Mouse (Mus musculus) layer of hippocampus, postnatal 25 days (tissue): ENCODE data around the gene Prdx6b. TPM values are rescaled to one million over a fixed set of nuclear protein-coding genes. Genes with fewer than 3 reads are reported as not detected.

Experiments
- DNase-seq, 2 experiments: peaks; one replicate each; pipeline ENCODE4 v3.0.0; 2022; ENCODE audit warnings: mixed read lengths in 2 of 2, low spot score in 1 of 2; ENCODE audit errors: extremely low spot score in 1 of 2
- total RNA-seq, 2 experiments: library from RNA; stranded (reverse); gene quantifications; 2 replicates each; pipeline ENCODE4 v1.2.3; 2021

The Prdx6b gene
- total RNA-seq, 2 experiments from 2014 or later = not detected

DNA sequence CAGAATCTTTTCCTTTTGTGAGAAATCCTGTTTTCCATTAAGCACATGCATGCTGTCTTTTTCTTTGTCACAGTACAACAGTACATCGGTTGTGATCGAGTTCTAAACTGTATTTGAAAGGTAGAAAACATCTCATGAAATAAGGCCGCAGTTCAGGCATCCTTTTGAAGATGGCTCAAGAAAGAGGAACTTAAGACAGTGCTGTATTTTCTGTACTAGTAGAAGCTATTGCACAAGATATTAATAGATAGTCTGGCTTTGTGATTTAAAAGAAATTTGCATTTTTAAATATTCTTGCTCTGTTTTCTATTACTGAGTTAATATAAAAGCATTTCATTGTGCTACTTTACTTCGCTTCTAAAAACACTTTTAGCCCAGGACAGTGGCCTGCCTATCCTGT, 30.6 kb downstream of the Prdx6b start:
- DNase-seq = no peak

DNA sequence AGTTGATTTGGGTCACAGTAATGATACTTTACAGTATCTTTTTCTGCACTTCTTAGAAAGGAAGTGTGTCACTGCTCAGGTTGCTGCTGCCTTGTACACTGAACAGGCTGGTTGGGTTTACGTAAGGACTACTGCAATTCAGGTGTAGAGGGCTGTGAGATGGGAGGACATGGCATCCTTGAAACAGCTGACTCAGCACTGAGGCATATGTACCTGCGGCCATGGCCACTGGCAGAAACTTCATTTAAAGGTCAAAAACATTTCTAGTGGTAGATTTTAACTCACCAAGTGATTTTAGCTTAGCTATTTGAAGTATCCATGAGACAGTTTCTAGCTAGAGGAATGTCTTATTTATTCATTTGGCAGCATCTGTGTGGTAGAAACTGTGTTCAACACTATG, 33.5 kb downstream of the Prdx6b start:
- DNase-seq = no peak

DNA sequence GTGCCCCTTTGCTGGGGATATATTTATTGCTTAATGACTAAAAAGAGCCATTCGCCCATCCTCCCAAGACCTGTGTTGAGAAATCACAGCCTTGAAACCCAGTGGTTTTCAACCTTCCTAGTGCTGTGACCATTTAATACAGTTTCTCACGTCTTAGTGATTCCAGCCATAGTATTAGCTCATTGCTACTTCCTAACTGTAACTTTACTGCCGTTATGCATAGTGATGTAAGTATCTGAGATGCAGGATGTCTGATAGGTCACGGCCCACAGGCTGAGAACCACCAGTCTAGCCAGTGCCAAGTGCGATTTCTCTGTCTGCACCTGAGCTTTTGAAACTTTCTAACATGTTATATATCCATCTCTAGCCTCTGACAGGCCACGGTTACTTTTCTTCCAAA, 35.0 kb downstream of the Prdx6b start:
- no peak for DNase-seq

DNA sequence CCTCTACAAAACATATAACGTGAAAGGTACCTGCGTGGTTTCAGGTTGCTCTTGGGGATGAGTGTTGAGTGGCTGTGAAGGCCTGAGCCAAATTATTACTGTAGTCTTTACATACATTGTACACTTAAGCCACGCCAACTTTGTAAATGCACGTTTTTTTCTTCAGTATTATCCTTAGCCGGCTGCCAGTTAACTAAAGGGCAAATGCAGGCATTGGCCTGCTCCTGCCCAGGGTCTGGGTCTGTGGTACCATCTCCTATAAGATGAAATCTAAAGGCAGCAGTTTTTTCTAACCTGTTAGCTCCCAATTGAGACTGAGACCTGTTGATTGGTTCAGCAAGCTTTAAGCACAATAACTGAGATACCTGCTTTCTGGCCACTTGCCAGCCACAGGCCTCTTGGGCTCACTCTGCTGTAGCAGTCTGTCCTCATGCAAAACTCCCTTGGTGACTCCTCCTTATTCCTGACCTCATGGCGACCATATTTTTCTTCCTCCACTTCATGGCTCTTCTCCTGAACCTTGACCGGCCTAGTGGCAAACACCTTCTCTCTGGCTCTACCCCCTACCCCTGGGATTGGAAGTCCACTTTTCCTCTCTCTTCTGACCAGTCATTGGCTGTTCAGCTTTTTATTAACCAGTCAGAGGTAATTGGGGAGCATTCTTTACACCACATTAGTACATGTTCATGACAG, 36.8 kb downstream of the Prdx6b start:
- DNase-seq = no peak

DNA sequence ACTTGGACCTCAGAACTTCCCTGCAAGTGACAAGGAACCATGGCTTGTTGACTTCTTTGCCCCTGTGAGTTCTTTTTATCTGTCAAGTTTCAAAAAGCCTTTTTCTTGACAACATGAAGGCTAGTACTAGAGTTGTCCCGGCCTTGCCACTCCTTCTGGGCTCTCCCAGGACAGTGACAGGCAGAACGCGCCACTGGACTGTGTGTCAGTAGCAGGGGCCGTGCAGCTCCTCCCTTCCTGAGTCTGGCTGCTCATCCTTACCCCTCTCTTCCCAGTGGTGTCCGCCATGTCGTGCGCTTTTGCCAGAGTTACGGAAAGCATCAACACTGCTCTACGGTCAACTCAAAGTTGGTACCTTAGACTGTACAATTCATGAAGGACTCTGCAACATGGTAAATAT, 48.3 kb downstream of the Prdx6b start:
- no peak for DNase-seq

Other genes starting within 250 kb of the Prdx6b start
- 100 to 1,000 TPM; 144 to 149 TPM for gene Pde1a, start 163.0 kb upstream of the Prdx6b start, total RNA-seq
- 10 to 100 TPM; 55.6 to 59.3 TPM for gene Dnajc10, start 23.0 kb downstream of the Prdx6b start, total RNA-seq
- gene Frzb, start 155.2 kb downstream of the Prdx6b start, total RNA-seq = 10 to 100 TPM; 28.1 to 34.4 TPM